Mouse (Mus musculus) embryonic facial prominence, embryonic 13.5 days (tissue): ENCODE measurements around the gene Tspan9. TPM values are rescaled to one million over a fixed set of nuclear protein-coding genes. Genes with fewer than 3 reads are reported as not detected.

Experiments used
- ATAC-seq: fragments of 200-750 bp; cut with Nextera tagmentation; 2 replicates; pipeline ENCODE4 v1.8.0; 2017; ENCODE audit warnings: low read depth; ENCODE audit not compliant: insufficient number of reproducible peaks, insufficient read depth, low FRiP score, low TSS enrichment
- H3K27ac ChIP-seq: fragments of 300-500 bp; sonication (generic); 2 replicates; pipeline ENCODE4 v1.5.1; 2015; ENCODE audit warnings: moderate library complexity, mild to moderate bottlenecking, inconsistent platforms
- H3K27me3 ChIP-seq: fragments of 300-500 bp; sonication (generic); 2 replicates; pipeline ENCODE4 v1.6.1; 2015; ENCODE audit warnings: mild to moderate bottlenecking, inconsistent platforms
- H3K36me3 ChIP-seq: fragments of 300-500 bp; sonication (generic); 2 replicates; pipeline ENCODE4 v1.6.1; 2015; ENCODE audit warnings: mild to moderate bottlenecking, inconsistent platforms
- H3K4me1 ChIP-seq: fragments of 300-500 bp; sonication (generic); 2 replicates; pipeline ENCODE4 v1.6.1; 2015; ENCODE audit warnings: inconsistent platforms
- H3K4me2 ChIP-seq: fragments of 300-500 bp; sonication (generic); 2 replicates; pipeline ENCODE4 v1.6.1; 2015; ENCODE audit warnings: moderate library complexity, mild to moderate bottlenecking, inconsistent platforms
- H3K4me3 ChIP-seq: fragments of 300-500 bp; sonication (generic); 2 replicates; pipeline ENCODE4 v1.5.1; 2015; ENCODE audit warnings: mild to moderate bottlenecking, inconsistent platforms
- H3K9ac ChIP-seq: fragments of 300-500 bp; sonication (generic); 2 replicates; pipeline ENCODE4 v1.6.1; 2015; ENCODE audit warnings: mild to moderate bottlenecking, inconsistent platforms
- H3K9me3 ChIP-seq: fragments of 300-500 bp; sonication (generic); 2 replicates; pipeline ENCODE4 v1.6.1; 2016; ENCODE audit warnings: inconsistent platforms
- WGBS: fragments of 180-500 bp; shearing (Covaris S2); methylation state at CpG from one replicate; pipeline ENCODE4 v1.1.7; 2015; ENCODE audit warnings: mixed read lengths; 5-methylcytosine and 5-hydroxymethylcytosine counted together
- polyA plus RNA-seq: library from polyadenylated mRNA; unstranded; fragments of >200 nt; fragmentation: Nextera tagmentation; extraction: Ambion mirVana; gene quantifications from 2 replicates; pipeline ENCODE4 v1.2.1, GENCODE M21; 2015

Tspan9 gene
- polyA plus RNA-seq, 1 experiment from 2014 or later: 116 TPM

DNA sequence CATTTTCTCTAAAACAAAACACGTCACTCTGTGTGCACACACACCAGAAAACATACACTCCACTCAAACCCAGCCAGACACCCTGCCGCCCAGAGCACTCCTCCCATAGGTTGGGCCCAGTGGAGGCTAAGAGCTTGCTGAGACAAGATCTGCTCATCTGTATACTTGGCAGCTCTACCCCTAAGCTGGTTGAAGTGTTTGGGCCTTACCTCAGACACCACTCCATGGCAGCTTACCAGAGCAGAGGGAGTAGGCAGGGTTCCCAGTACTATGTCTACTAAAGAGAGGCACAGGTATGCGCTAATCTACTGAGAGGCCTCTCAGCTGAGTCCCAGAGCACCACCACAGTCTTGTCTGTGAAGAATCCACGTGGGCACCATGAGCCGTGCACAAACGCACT is 10.8 kb downstream of the Tspan9 start:
- Histone ChIP-seq H3K36me3 (no peaks in the 10 kb centered on the region), H3K9me3 (no peaks in the 10 kb centered on the region), H3K4me3 (no peak overlapping the region), H3K4me1 (peaks cover 87% of the 10 kb centered on the region), H3K27ac (peak overlapping the region; percentile 44), H3K4me2 (no peak overlapping the region), H3K27me3 (no peaks in the 10 kb centered on the region), H3K9ac (no peak overlapping the region)
- 80% methylated on average over 6 of the region's 6 CpGs for WGBS
- ATAC-seq: peak; percentile 54

DNA sequence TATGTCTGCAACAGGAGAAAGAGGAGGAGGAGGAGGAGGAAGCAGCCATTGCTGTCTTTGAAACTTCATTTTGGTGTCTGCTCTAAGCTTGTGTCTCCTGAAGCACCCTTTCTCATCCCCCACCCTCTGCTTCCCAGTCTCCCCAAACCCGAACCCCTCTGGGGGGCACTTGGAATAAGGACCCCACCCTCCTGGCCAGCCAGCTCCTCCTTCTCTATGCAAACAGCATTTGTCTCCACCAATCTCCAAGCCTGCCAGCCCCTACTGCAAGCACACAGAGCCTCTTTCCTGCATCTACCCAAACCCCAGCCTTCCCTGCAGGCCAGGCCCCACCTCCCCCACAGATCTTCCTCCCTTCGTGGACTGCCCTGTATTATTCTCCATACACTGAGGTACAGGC is 12.0 kb downstream of the Tspan9 start:
- no peak overlapping the region for H3K27ac ChIP-seq
- no peak for ATAC-seq
- H3K36me3 ChIP-seq: no peaks in the 10 kb centered on the region
- peaks cover 88% of the 10 kb centered on the region for H3K4me1 ChIP-seq
- 42% methylated on average over 2 of the region's 2 CpGs for WGBS
- H3K4me2 ChIP-seq: no peak overlapping the region
- no peak overlapping the region for H3K4me3 ChIP-seq
- no peaks in the 10 kb centered on the region for H3K27me3 ChIP-seq
- H3K9ac ChIP-seq: no peak overlapping the region
- no peaks in the 10 kb centered on the region for H3K9me3 ChIP-seq

DNA sequence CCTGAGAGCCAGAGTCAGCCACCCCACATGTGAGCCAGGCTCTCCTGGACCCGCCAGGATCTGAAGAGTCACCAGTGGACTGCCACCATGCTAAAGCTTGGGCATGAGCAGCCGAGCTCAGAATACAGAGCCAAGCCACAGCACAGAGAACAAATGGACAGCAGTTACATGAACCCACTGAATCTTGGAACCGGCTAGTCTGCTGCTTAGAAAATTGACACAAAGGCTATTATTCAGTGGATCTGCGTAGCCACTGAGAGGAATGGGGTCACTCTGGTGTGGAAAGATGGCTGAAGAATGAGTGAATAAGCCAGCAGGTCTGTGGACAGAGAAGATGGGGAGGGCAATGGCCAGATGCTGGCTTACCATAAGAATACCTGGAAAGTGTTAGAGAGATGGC is 12.7 kb downstream of the Tspan9 start:
- no peak for ATAC-seq
- no peaks in the 10 kb centered on the region for H3K27me3 ChIP-seq
- no peaks in the 10 kb centered on the region for H3K36me3 ChIP-seq
- 82% methylated on average over 4 of the region's 4 CpGs for WGBS
- H3K4me1 ChIP-seq: peaks cover 84% of the 10 kb centered on the region
- no peak overlapping the region for H3K4me3 ChIP-seq
- H3K4me2 ChIP-seq: no peak overlapping the region
- H3K9ac ChIP-seq: no peak overlapping the region
- H3K27ac ChIP-seq: no peak overlapping the region
- H3K9me3 ChIP-seq: no peaks in the 10 kb centered on the region

DNA sequence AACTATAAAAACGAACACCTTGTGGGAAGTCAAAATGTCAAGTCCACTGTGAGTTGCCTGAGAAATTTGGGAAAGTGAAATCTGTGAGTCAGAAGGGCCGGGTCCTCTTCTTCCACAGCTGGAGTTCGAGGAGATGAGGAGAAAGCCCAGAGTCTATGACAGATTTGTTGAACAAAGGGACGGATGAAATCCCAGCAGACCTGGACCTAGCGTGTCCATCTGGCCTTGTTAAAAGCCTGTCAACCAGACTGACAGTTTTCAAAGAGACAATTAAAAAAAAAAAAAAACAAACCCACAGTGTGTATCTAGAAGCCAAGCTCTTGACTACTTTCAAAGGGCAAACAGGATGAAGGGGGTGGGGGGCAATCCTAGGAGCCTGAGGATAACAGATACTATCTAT is 14.0 kb downstream of the Tspan9 start:
- 39% methylated on average over 5 of the region's 5 CpGs for WGBS
- no peak overlapping the region for H3K9ac ChIP-seq
- no peaks in the 10 kb centered on the region for H3K36me3 ChIP-seq
- no peak for ATAC-seq
- H3K4me3 ChIP-seq: no peak overlapping the region
- no peaks in the 10 kb centered on the region for H3K9me3 ChIP-seq
- no peak overlapping the region for H3K27ac ChIP-seq
- no peaks in the 10 kb centered on the region for H3K27me3 ChIP-seq
- peaks cover 82% of the 10 kb centered on the region for H3K4me1 ChIP-seq
- H3K4me2 ChIP-seq: no peak overlapping the region

DNA sequence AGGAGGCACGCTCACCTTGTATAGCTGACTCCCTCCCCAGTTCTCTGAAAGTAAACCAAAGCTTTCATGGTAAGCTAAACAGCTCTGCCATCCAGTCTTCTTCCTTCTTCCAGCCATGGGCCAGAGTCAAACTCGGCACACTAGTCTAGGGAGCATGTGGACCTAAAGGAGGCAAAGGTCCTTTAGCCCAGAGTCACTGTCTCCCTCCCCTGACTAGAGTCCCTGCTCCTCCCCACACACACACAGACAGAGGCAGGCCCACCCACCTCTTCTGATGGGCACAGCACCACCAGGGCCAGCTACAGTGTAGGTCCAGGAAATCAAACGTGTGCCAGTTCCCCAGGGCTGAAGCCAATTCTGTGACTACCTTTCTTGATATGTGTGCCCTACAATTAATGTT is 16.1 kb downstream of the Tspan9 start:
- peaks cover 86% of the 10 kb centered on the region for H3K4me1 ChIP-seq
- no peaks in the 10 kb centered on the region for H3K27me3 ChIP-seq
- no peak overlapping the region for H3K9ac ChIP-seq
- no peaks in the 10 kb centered on the region for H3K36me3 ChIP-seq
- no peak overlapping the region for H3K4me3 ChIP-seq
- no peaks in the 10 kb centered on the region for H3K9me3 ChIP-seq
- H3K27ac ChIP-seq: peak overlapping the region; percentile 11; the same call in 1 of the 2 replicates
- 82% methylated on average over 3 of the region's 3 CpGs for WGBS
- ATAC-seq: no peak
- no peak overlapping the region for H3K4me2 ChIP-seq

DNA sequence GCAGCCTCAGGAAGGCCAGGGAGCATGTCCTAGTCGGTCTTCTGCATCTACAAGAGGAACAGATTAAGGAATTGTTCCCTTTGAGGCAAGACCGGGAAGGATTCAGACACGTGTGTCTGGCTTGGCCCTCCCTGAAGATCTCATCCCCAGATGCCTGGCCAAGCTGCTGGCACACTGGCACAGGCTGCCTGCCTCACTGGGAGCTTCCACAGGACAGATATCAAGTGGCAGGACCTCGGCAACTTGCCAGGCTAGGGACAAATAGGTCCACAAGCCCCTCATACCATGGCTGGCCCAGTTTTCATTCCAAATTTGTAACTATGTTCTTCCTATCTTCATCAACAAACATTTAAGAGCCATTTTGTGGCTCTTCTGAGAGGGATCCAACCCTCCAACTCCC is 16.5 kb downstream of the Tspan9 start:
- Histone ChIP-seq H3K4me3 (no peak overlapping the region), H3K36me3 (no peaks in the 10 kb centered on the region), H3K27ac (peak overlapping the region; percentile 11; the same call in 1 of the 2 replicates), H3K27me3 (no peaks in the 10 kb centered on the region), H3K4me1 (peaks cover 88% of the 10 kb centered on the region), H3K9me3 (no peaks in the 10 kb centered on the region), H3K4me2 (no peak overlapping the region), H3K9ac (no peak overlapping the region)
- ATAC-seq: no peak
- 38% methylated on average over 4 of the region's 4 CpGs for WGBS

DNA sequence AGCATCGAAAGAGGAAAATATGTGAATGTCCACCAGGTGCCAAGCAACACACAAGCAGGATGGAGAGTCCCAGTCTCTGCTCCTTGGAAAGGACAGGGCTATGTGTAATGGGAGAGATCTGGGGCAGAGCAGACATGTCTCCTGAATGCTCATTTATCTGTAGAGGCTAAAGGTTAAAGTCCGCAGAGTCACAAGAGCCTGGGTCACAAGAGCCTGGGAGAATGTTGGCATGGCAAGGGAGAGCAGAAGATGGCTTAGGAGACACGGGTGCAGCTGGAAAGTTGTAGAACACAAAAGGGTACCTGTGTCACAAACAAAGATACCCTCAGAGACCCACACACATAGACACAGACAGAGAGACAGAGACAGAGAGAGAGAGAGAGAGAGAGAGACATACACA is 17.9 kb downstream of the Tspan9 start:
- H3K36me3 ChIP-seq: 0 out of 2 replicates have a peak, but pooled peaks cover 4% of the 10 kb centered on the region
- no peak overlapping the region for H3K4me2 ChIP-seq
- H3K9me3 ChIP-seq: no peaks in the 10 kb centered on the region
- no peaks in the 10 kb centered on the region for H3K27me3 ChIP-seq
- ATAC-seq: no peak
- WGBS: 75% methylated on average over 3 of the region's 3 CpGs
- H3K9ac ChIP-seq: no peak overlapping the region
- H3K4me3 ChIP-seq: no peak overlapping the region
- peaks cover 86% of the 10 kb centered on the region for H3K4me1 ChIP-seq
- H3K27ac ChIP-seq: no peak overlapping the region

DNA sequence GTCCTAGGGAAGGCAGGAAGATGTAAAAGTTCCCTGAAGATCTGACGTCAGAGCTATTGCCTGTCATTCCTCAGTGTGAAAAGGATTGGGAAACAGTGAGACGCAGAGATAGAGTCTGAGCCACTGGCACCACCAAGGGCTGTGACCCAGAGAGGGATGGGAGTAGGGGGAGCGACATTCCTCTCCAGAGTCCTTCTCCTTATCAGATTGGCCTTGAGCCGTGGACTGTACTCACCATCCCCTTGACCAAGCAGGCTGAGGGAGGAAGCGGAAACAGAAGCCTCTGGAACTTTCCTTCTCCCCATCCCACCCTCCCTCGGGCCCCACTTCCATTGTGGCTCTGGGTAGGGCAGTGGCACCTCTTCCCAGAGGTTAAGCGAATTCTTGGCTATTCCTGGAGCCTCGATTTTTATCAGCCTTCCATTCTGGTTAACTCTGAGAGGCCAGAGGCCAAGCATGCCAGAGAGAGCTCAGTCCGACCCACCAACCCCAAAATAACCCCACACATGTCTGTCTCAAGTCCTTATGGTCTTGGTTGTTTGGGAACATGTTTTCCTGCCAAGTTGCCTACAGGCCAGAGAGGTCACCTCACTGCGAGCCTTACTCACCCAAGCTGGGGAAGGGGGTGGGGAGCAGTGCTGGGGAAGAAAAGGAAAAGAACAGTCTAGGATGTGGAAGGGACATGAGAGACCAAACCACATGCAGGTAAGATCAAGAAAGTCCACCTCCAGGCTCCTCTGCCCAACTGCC is 19.0 kb downstream of the Tspan9 start:
- H3K4me3 ChIP-seq: no peak overlapping the region
- H3K4me2 ChIP-seq: no peak overlapping the region
- 63% methylated on average over 10 of the region's 10 CpGs for WGBS
- H3K9me3 ChIP-seq: no peaks in the 10 kb centered on the region
- peaks cover 13% of the 10 kb centered on the region; the same call in 1 of the 2 replicates for H3K36me3 ChIP-seq
- no peaks in the 10 kb centered on the region for H3K27me3 ChIP-seq
- no peak for ATAC-seq
- no peak overlapping the region for H3K9ac ChIP-seq
- H3K4me1 ChIP-seq: peaks cover 78% of the 10 kb centered on the region
- peak overlapping the region; percentile 39; the same call in 1 of the 2 replicates for H3K27ac ChIP-seq

DNA sequence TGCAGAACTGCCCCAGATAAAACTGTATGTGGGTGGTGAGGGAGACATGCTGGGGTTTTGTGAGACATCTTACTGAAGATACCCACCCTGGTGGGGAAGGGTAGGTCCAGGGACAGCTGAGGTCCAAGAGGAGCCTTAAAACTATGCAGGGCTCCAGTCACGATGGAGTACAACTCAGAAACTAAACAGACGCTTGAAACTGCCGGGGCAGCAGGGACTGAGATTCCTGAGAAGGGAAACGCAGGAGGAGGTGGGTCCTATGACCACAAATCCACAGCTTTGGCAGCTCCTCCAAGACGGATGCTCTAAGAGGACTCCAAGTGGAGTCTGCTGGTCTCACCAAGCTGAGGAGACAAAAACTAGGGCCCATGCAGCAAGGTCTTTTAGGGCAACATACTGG is 21.3 kb downstream of the Tspan9 start:
- Histone ChIP-seq H3K36me3 (peaks cover 14% of the 10 kb centered on the region; the same call in 1 of the 2 replicates), H3K27ac (peak overlapping the region; percentile 66), H3K27me3 (no peaks in the 10 kb centered on the region), H3K4me3 (no peak overlapping the region), H3K9me3 (no peaks in the 10 kb centered on the region), H3K4me2 (0 out of 2 replicates have a peak overlapping the region, but pooled peaks have one; percentile 7), H3K9ac (0 out of 2 replicates have a peak overlapping the region, but pooled peaks have one; percentile 21), H3K4me1 (peaks cover 64% of the 10 kb centered on the region)
- ATAC-seq: no peak
- 45% methylated on average over 5 of the region's 5 CpGs for WGBS

DNA sequence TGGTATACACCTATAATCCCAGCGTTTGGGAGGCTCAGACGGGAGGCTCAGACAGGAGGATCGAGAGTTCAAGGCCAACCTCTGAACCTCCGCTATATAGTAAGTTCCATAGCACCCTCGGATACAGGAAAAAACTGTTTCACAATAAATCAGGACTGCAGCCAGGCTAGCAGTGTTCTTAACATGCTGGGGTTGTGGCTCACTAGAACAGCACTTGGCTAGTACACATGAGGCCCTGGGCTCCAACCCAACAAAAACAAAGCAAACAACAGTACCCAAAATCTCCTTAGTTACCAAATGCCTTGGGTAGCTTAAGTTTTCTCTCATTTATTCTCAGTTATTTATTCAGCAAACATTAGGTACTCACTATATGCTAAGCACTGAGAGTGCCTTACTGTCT is 21.7 kb downstream of the Tspan9 start:
- no peak overlapping the region for H3K9ac ChIP-seq
- no peak for ATAC-seq
- H3K27ac ChIP-seq: peak overlapping the region; percentile 66
- no peaks in the 10 kb centered on the region for H3K27me3 ChIP-seq
- 87% methylated on average over 5 of the region's 5 CpGs for WGBS
- H3K9me3 ChIP-seq: no peaks in the 10 kb centered on the region
- H3K4me1 ChIP-seq: peaks cover 64% of the 10 kb centered on the region
- H3K4me3 ChIP-seq: no peak overlapping the region
- peaks cover 14% of the 10 kb centered on the region; the same call in 1 of the 2 replicates for H3K36me3 ChIP-seq
- H3K4me2 ChIP-seq: 0 out of 2 replicates have a peak overlapping the region, but pooled peaks have one; percentile 7

DNA sequence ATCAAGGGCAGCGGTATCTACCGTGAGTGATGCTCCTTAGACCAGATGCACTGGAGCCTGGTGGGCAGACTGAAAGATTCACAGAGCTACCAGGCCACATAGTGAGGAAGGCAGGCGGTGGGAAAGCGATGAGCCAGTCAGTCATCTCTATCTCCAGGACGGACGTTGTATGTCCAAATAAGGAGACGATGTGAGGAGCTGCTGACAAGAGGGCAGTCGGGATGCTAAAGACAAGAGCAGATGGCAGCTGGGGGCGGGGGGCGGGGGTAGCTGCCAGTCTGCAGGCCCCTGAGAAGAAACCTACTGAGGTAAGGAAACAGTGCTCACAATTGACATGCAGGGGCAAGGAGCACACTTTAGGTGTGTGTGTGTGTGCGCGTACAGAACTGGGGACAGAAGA is 22.6 kb downstream of the Tspan9 start:
- ATAC-seq: no peak
- no peak overlapping the region for H3K9ac ChIP-seq
- H3K27me3 ChIP-seq: no peaks in the 10 kb centered on the region
- peaks cover 66% of the 10 kb centered on the region for H3K4me1 ChIP-seq
- WGBS: 82% methylated on average over 12 of the region's 12 CpGs
- peaks cover 14% of the 10 kb centered on the region; the same call in 1 of the 2 replicates for H3K36me3 ChIP-seq
- no peak overlapping the region for H3K27ac ChIP-seq
- H3K9me3 ChIP-seq: no peaks in the 10 kb centered on the region
- H3K4me2 ChIP-seq: no peak overlapping the region
- no peak overlapping the region for H3K4me3 ChIP-seq

DNA sequence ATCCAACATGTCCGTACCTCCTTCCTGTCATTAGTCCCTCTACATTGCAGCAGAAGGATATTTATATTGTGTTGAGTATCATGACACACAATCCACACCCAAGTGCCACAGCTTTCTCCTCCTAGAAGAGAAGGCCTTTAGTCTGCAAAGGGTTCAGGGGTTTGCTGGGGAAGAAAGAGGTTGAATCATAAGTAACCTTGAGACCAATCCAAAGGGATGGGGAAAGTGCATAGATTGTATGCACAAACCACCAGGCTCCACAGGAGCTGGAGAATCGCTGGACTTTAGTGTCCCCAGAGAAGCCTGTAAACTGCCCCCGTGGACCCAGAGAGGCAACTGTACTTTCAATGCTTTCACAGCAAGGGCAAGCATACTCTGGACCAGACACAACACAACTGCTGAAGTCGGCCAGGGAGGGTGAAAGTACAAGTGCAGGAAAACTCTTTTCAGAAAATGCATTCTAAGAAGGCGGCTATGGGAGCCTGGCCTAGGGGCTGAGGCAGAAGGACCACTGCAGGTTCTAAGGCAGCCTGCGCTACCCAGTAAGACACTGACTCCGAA is 24.6 kb downstream of the Tspan9 start:
- Histone ChIP-seq H3K36me3 (peaks cover 14% of the 10 kb centered on the region; the same call in 1 of the 2 replicates), H3K9ac (no peak overlapping the region), H3K4me3 (no peak overlapping the region), H3K4me2 (no peak overlapping the region), H3K4me1 (peaks cover 61% of the 10 kb centered on the region), H3K27ac (no peak overlapping the region), H3K9me3 (no peaks in the 10 kb centered on the region), H3K27me3 (no peaks in the 10 kb centered on the region)
- WGBS: 92% methylated on average over 7 of the region's 7 CpGs
- no peak for ATAC-seq
